Mouse (Mus musculus) adrenal gland, postnatal 14 days (tissue): Measurements from ENCODE around the gene Psma7. TPM values are rescaled to one million over a fixed set of nuclear protein-coding genes. Genes with fewer than 3 reads are reported as not detected.

Source experiments
- DNase-seq: peaks from one replicate; pipeline ENCODE4 v3.0.0; 2021; ENCODE audit warnings: mixed read lengths
- long read RNA-seq, 2 experiments: library from polyadenylated mRNA; stranded (forward); transcript quantifications; one replicate each; pipeline ENCODE4 v2.0.0; 2021
- total RNA-seq: library from RNA; stranded (reverse); gene quantifications from 2 replicates; pipeline ENCODE4 v1.2.3, GENCODE M21; 2021

Gene Psma7
- 225 and 229 TPM in 2 replicates for total RNA-seq
- long read RNA-seq, experiment 1, transcript Psma7-201 (7 exons, 914 nt) = major isoform, 354 of 510 reads
- long read RNA-seq, experiment 1, partial matches to known transcripts = 140 of 510 reads
- long read RNA-seq, experiment 1, other reads (novel, unspliced or antisense) = 13 of 510 reads
- long read RNA-seq, experiment 2, transcript Psma7-201 (7 exons, 914 nt) = major isoform, 286 of 434 reads
- long read RNA-seq, experiment 2, partial matches to known transcripts = 142 of 434 reads
- long read RNA-seq, experiment 2, other reads (novel, unspliced or antisense) = 3 of 434 reads

DNA sequence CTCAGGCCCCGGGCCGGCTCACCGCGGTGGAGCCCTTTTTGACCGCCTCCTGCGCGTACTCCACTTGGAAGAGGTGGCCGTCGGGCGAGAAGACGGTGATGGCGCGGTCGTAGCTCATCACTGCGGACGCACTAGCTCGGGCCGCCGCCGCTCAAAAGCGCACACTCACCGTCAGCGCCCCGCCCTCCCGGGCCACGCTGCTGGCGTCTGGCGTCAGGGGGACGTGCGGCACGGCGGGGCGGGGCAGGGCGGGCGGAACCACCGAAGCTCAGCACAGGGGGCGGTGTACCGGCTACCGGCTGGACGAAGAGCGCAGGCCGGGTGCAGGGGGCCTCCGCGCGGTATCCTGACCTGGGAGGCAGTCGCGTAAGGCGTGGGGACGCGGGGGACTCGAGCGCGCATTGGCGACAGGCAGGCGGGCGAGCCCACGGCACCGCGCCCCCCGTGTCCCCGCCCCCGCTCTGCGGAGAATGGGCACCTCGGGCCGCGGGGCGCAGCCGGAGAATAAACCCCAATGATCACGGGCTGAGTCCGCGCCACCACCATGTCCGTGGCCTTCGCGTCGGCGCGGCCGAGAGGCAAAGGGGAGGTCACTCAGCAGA lies at the start of gene Psma7, which contains the start of gene Ss18l1:
Gene Psma7 (minus strand): TSS at position 178 of the 602 bp plus-strand sequence.
Gene Ss18l1 (plus strand): TSS at position 254 of the 602 bp plus-strand sequence.
- DNase-seq = peak; percentile 96

DNA sequence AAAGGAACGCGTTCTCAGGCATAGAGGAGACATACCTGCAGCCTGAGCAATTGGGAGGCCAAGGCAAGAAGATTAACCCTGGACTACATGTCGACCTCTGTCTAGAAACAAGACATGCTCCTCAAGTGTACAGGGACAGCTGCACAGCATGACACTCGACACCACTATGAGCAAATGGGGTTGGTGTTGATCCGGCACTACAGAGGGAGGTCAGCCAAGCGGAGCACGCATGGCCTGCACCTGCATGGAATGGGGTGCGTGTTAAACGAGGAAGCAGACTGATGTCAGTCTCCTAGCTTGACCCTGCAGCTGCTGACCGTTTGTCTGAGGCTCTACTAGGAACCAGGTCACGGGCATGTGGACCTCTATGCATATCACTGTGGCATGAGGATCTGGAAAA lies 48.1 kb upstream of the Psma7 start:
- DNase-seq = no peak

- no peak for DNase-seq
Observed at GRCm38 (mm10) chr2:180087472-180087871, 45.2 kb upstream of the Psma7 start.

DNA sequence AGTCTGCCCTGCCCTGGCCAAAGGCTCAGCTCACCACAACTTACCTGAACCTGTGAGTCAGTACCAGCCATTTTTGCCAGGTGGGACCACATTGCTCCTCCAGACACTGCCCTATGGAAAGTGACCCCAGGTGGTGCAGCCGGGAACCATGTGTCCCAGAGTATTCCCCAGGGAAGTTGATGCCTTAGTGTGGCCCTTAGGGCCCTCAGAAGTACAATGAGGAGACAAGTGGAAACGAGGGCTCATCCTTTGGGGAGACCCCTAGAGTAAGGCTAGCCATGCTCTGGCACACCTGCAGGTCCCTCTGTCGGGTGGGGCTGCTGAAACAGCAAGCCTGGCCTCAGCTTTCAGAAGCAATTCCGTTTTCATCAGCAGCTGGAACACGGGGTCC lies 44.4 kb upstream of the Psma7 start:
- DNase-seq = no peak

- DNase-seq = no peak
Observed at GRCm38 (mm10) chr2:180085926-180086636, 43.8 kb upstream of the Psma7 start.

DNA sequence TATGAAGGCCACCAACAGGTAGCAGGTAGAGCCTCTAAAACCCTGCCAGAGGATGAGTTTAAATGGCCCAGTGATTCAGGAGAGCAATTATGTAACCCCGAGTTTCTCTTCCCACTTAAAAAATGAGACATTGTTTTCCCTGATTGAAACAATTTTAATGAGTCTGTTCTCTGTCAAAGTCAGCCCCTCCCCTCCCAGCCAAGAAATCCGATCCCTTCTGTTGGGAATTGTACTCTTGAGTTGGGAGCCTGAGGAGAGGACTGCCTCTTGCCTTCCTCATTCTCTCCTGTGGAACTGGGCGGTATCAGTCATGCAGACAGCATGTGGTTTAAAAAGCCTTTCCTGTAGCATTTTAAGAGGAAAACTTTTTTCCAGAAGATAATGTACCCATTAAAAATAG lies 42.3 kb upstream of the Psma7 start:
- DNase-seq = no peak

DNA sequence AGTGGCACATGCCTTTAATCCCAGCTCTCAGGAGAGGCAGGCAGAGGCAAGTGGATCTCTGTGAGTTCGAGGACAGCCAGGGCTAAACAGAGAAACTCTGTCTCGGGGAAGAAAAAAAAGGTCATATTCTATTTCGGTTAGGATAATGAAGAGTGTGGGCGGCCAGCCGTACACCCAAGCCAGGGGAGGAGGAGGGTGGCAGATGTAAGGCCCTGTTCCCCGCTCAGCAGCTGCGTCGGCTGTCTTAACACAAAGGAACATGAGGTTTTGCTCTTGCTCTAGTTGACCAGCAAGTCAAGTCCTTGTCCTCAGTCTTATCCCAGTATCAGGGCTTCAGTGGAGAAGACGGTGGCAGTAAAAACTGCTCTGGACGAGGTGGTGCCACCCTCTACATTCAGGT lies 40.8 kb upstream of the Psma7 start:
- DNase-seq = no peak

DNA sequence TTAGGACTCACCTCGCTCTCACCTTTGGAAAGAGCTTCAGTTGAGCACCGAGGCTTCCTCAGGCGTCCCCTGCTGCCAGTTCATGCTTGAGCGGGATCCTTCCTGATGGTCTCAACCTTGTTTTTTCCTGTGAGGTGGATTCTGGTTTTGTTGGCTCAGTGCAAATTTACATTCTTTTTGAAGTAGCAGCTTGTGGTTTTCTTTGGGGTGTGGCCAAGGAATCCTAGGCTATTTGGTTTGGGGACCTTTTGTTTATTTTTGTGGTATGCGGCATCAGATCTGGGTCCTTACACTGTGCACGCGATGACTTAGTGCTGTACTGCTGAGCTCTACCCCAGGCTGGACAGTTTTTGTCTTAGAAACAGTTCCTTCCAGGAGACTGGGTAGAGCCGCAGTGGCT lies 38.4 kb upstream of the Psma7 start:
- no peak for DNase-seq

- DNase-seq = no peak
Observed at GRCm38 (mm10) chr2:180077622-180078021, 35.4 kb upstream of the Psma7 start.

GRCm38 (mm10) chr2:180072886-180073285 lies 30.7 kb upstream of the Psma7 start:
- no peak for DNase-seq

- no peak for DNase-seq
Observed at GRCm38 (mm10) chr2:180071671-180072070, 29.4 kb upstream of the Psma7 start.

DNA sequence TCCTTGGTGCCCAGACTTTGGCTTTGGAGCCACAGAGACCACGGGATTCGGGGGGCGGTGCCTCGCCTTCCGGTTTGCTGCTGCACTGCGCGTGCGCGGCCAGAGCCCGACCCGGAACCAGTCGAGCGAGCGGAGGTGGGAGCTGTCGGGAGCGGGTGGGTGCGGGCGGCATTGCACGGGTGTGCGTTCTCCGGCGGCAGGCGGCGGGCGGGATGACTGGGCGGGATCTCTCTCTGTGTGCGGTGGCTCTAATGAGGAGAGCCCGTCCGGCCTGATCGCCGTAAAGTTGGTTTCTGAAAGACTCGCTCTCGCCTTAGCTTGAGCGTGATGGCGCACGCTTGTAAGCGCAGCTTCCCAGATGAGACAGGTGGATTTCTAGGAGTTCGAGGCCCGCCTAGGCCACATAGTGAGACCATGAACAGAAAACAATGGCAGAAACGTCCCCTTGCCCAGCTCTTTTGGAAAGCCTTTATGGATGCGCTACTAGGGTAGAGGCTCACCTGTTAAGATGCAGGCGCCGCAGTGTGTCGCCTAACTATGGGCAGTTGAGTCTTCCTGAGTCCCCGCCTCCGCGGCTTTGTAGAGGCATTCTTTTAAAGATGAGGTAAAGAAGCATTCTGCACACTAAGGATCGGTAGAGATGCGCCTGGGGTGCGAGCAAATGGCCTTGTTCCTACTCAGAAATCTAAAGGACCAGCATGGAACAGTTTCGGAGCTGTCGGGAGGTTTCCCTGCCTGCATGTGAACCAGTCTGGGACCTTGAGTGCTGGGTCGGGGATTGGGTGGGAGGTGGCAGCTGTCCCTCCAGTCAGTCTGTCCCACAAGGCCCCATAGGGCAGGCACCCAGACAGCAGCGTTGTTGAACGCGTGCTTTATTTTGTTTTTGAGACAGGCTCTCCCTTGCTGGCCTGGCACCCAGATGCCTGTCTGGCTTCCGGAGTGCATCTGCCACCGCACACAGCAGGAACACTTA lies 28.5 kb upstream of the Psma7 start, which contains the start of gene Mtg2:
Gene Mtg2 (plus strand): TSS at position 108 of the 973 bp plus-strand sequence.
- DNase-seq = peak; percentile 97

GRCm38 (mm10) chr2:180069770-180070480 lies 27.7 kb upstream of the Psma7 start:
- no peak for DNase-seq

DNA sequence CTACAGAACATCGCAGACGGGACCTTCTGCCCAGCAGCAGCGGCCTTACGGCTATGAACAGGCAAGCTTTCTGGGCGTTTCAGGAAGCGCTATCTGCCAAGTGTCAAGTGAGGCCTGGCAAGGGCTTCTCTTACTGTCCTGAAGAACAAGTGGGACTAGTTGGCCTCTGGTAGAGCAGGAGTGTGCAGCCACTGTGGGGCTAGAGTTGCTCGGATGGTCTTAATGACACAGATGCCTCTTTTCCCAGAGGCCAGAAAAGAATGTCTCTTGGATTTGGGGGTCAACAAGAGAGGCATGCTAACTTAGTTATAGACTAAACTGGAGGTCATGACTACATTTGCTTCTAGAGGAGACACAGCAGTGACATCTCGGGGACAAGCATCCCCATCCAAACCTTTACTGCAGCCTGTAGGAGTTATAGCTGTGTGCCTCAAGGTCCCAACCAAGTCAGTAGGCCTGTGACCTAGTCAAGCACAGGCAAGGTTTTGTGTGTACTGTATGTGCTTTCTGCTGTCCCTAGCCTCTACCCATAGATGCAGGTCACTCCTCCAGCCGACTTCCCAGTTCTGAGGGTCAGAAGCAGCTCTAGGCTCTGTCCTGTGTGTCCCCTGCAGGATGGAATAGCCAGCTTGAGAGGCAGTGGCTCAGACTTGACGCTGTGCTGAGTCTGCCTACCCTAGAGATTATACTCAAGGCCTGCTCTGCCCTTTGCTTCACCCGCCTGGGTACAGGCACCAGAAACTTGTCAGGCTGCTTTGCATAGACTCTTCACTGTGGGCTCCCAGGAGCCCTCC lies 21.3 kb upstream of the Psma7 start:
- DNase-seq = no peak

- no peak for DNase-seq
Observed at GRCm38 (mm10) chr2:180053001-180053400, 10.8 kb upstream of the Psma7 start.

DNA sequence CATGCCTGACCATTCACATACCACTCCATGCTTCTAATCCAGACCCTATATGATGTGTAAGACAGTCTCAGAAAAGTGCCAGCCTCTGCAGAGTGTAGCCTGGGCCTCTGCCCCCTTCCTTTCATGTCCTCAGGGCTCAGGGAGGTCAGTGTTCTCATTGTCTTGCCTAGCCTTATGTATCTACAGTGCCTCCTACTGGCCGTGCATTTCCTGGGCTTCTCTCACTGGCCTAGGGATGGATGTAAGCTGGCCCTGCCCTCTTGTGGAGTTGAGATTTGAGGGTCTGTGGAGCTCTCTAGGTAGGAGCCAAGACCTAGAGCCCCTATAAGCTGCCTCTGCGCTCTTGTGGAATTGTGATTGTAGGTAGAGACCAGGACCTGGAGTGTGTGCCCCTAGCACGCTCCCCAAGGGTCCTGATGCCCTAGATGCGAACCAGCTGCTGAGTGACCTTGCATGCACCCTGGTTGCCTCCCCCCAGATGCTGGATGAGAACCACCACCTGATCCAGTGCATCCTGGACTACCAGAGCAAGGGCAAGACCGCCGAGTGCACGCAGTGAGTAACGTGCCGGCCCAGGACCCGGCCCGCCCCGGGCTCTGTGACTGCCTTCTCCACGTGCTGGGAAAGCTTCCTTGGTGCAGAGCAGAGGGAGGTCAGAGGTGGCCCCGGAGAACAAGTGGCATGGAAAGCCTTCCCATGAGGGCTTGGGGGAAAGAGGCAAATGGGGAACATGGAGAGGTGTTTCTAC lies 9.9 kb upstream of the Psma7 start:
- peak; percentile 43 for DNase-seq

DNA sequence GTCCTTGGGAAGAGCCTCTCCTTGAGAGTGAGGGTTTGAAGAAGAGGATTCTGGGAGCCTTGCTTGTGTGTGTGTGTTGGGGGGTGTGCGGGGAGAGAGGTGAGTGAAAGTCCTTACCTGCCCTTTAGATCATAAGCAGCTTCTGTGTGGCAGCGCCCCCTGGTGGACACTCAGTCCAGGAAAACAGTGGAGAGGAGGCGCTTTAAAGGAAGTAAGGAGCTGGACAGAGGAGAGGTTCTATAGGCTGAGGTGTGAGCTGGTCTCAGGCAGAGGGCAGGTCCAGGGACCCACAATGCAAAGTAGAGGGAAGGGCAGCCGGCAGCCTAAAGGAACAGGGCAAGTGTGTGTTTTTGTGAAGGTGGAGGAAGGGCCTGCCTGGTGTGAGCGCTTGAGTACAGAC lies 8.8 kb upstream of the Psma7 start:
- DNase-seq = peak; percentile 90

DNA sequence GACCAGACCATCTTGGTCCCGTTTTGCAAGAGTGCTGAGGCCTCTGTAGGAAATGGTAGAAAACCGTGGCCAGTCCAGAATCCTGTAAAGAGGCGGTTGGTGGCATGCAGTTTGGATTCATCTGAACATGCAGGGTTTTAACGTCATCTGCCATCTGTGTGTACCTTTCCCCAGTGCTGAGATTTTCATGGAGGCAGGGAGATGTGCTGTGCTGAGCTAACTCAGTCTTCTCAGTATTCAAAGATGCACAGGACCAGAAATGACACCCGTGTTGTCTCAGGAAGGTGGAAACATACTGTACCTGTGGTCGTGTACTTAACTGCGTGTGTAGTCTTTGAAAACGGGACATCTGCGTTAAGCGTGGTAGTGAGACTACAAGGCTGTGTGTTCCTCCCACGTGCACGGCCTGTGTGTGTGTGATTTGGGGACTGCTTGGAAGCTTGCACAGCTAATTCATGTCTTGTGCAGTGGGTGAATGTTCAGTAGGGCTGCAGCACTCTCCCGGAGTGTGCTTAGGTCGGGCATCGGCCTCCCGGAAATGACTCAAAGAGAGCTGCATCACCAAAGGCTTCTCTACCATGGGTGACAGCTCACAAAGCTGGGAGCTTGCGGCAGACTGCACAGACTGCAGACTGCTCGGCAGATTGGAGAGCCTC lies 5.9 kb upstream of the Psma7 start:
- no peak for DNase-seq

GRCm38 (mm10) chr2:180047580-180047979 lies 5.3 kb upstream of the Psma7 start:
- DNase-seq = no peak
